Mouse (Mus musculus) limb, embryonic 12.5 days (tissue): ENCODE data around the gene Cox18. TPM values are rescaled to one million over a fixed set of nuclear protein-coding genes. Genes with fewer than 3 reads are reported as not detected.

Experiments
- polyA plus RNA-seq: library from polyadenylated mRNA; unstranded; fragments of >200 nt; fragmentation: Nextera tagmentation; extraction: Ambion mirVana; gene quantifications from 2 replicates; pipeline ENCODE4 v1.2.1, GENCODE M21; 2016

Gene Cox18
- polyA plus RNA-seq, 1 experiment from 2014 or later: 35.9 TPM

Other genes starting within 250 kb of the Cox18 start
- gene Ankrd17, start 142.6 kb upstream of the Cox18 start, polyA plus RNA-seq: 26.6 and 30.4 TPM in 2 replicates
- 6.1 and 8.4 TPM in 2 replicates for gene Gm9958, start 143.2 kb upstream of the Cox18 start, polyA plus RNA-seq
- 0.59 and 0.93 TPM in 2 replicates for gene Alb, start 236.9 kb upstream of the Cox18 start, polyA plus RNA-seq